Mouse (Mus musculus): Measurements from ENCODE around the gene Lsamp. TPM values are rescaled to one million over a fixed set of nuclear protein-coding genes. Genes with fewer than 3 reads are reported as not detected.

Lsamp gene
- total RNA-seq, 4 experiments from 2014 or later, result 0.17 to 0.43 (median 0.28) TPM

DNA sequence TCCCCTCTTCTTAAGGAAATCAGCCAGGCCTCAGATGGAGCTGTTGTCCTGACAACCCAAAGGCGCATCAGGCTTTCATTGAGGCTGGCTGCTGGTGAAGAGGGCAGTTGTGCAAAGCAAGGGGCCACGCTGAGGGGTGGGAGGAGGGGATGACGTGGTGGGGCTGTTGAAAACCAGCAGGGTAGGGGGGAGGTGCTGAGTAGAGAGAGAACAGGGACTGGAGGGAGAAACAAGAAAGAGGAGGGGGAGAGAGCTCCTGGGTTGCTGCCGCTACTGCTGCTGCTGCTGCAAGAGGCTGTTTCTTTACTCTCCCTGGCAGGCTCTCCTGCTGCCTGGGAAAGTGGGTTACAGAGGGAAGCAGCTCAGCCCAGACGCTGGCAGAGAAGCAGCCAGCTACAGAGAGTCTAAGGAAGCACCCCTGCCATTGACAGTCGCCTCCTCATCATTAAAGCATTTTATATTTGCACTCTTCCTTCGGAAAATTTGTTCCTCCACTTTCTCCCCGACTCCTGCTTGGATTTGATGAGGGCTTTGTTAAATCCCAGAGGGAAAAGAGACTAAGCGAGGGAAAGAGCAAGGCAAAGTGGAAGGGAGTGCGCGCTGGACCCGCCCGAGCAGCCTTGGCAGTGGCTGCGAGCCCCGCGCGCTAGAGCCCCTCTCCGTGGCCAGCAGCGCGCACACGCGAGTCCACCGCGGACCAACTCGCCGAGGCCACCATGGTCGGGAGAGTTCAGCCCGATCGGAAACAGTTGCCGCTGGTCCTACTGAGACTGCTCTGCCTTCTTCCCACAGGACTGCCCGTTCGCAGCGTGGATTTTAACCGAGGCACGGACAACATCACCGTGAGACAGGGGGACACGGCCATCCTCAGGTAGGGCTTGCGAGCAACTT, 1548.7 kb downstream of the Lsamp start:
- DNase-seq (ENCODE audit: low spot score in 2 of 2), result no peak

GRCm38 (mm10) chr16:41533686-41534085, 1549.5 kb downstream of the Lsamp start:
- no peak for DNase-seq (ENCODE audit: low spot score in 2 of 2)

GRCm38 (mm10) chr16:41535806-41536205, 1551.6 kb downstream of the Lsamp start:
- DNase-seq (ENCODE audit: low spot score in 2 of 2), result no peak

- DNase-seq (ENCODE audit: low spot score in 2 of 2), result no peak
These were observed 1558.5 kb downstream of the Lsamp start for GRCm38 (mm10) chr16:41542641-41543040.

GRCm38 (mm10) chr16:41551164-41551563, 1567.0 kb downstream of the Lsamp start:
- DNase-seq (ENCODE audit: low spot score in 2 of 2), result no peak

DNA sequence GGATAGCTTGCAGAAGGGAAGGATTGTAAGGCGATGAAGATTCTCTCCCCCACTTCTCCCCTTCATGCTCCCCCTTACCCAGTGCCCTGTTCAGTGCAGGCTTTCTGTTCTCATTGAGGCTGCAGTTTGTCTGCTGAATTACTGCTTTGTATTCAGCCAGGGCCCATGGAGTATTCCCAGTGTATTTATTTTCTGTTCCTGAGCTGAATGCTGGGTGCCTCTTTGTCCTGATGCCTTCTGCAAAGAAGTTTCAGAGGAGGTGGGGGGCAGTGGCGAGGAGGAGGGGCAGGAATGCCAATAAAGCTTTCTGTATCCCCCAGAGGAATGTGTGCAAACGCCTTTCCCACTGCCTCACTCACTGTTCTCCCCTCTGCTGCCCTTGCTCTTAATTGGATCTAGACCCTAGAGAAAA, 1567.7 kb downstream of the Lsamp start:
- DNase-seq (ENCODE audit: low spot score in 2 of 2), result no peak

GRCm38 (mm10) chr16:41557104-41557503, 1572.9 kb downstream of the Lsamp start:
- DNase-seq (ENCODE audit: low spot score in 2 of 2), result no peak

DNA sequence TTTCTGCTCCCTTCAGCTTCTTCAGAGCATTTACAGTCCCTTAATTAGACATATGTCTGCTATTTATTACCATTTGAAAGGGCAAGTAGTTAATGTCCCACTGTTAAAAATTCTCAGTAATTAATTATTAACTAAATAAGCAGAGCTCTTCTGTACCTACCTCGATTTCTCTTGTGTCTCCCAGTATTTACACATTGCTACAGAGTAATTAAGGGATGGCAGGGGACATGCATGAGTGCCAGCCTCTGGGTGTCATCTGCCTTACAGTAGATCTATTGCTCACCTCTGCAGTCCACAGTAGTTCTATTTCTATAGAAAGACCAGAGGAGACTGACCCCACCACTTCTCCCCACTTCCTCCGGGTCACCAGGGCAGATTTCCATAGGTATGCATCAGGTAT, 1581.1 kb downstream of the Lsamp start:
- no peak for DNase-seq (ENCODE audit: low spot score in 2 of 2)

DNA sequence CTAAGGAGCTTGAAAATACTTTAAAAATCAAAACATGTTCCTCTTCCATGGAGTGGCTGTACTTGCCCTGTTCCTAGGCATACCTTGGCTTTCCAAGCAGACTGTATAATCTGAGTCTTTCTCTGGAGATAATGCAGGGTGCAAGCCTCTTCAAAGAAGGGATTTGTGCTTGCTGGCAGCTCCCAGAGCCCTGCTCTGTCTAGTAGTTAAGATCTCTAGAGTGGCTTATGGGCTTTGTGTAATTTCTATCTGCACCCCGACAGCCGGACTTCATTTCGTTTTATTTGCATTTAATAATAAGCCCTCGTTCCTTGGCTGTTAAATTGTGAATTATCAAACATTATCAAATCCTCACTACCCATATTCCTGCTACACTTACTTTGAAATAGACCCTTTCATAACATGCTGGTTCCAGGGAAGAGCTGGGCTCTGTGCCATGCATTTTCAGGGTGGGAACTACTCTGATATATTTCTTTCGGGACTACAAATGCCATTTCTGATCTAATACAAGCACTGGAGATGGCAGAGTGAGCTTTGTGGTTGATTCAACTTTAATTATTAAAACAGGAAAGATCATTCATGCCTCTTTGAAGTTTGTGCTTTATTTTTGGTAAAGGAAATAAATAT, 1604.6 kb downstream of the Lsamp start:
- DNase-seq (ENCODE audit: low spot score in 2 of 2), result no peak

GRCm38 (mm10) chr16:41612229-41612628, 1628.1 kb downstream of the Lsamp start:
- DNase-seq (ENCODE audit: low spot score in 2 of 2), result no peak

DNA sequence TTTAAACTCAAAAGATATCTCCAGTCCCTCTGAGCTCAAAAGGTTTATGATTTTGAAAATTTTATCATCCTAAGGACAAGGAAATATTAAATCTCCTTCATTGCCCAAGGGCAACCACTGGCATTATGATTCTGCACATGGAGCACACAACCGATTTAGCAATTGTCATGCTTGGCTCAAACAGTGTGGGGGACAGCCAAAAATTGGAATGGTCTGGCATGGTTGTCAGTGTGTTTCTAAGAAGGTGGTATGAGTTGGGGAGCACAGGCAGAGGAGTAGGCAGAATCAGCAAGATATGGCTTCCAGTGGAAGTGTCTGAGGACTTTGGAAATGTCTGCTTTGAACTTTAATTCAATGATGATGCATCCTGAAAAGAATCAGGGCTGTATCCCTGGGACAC, 1639.7 kb downstream of the Lsamp start:
- no peak for DNase-seq (ENCODE audit: low spot score in 2 of 2)

- no peak for DNase-seq (ENCODE audit: low spot score in 2 of 2)
These were observed 1649.7 kb downstream of the Lsamp start for GRCm38 (mm10) chr16:41633898-41634297.

DNA sequence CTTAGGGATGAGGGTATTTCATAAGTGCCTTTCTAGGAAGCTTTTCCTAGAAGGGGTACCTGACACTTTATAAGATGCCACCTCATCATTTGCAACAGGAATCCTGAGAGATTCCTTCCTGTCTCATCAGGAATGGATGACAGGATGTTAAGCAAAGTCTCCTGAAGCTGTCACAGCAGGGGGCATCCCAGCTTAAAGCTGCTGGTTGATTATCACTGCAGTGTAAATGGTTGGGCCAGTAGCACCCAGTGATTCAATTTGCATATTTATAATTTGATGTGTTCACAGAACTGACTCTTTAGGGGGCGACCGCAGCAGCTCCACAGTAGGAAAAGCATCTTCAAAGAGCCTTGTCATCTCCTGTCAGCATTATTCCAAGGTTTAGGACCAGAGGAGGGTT, 1656.7 kb downstream of the Lsamp start:
- no peak for DNase-seq (ENCODE audit: low spot score in 2 of 2)

- no peak for DNase-seq (ENCODE audit: low spot score in 2 of 2)
These were observed 1669.1 kb downstream of the Lsamp start for GRCm38 (mm10) chr16:41653261-41653660.

DNA sequence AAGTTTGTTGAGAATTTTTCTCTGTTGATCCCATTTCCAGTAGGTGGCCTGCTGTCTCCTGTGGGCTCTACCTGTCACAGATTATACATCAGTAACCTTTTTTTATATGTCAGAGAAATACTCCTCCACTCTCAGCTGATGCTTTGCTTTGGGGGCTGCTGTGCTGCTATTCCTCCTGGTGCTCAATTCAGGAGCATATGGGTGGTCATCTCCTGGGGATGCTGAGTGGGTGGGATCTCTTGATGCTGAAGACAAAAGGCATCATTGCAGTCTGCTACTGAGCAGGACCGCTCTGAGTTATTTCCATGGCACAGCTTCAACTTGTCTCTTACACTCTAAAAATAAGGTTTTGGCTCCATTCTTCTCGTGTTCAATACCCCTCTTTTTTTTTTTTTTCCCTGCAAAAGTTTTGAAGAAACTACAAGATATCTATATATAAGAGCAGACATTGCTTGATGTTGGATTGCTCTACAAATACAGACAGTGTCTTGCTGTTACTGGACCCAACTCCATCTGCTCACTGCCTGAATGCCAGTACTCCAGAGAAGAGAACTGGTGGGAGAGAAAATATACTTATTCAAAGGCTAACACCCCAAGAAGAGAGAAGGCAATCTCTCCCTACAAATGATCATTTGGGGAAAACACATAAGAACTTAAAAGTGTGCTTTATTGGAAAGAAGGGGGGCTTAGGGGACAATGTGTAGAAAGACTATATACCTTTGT, 1690.3 kb downstream of the Lsamp start:
- DNase-seq (ENCODE audit: low spot score in 2 of 2), result no peak

DNA sequence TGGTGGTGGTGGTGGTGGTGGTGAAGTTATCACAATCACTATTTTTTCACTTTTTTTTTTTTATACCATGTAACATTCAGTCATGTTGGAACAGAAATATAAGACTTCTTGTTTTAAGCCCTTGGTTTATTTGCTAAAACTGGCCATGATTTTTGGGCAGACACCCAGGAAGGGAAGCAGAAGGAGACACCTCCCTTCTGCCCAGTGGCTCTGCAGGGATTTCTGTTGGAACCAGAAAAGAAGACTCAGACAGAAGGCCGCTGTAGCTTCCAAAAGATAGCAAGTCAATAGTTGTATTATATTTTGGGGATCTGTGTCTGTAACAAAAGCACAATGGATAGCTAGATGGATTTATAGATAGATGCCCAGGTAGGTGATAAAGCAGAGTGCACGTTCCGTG, 1691.6 kb downstream of the Lsamp start:
- DNase-seq (ENCODE audit: low spot score in 2 of 2), result no peak

- DNase-seq (ENCODE audit: low spot score in 2 of 2), result no peak
These were observed 1708.3 kb downstream of the Lsamp start for GRCm38 (mm10) chr16:41692435-41692834.

GRCm38 (mm10) chr16:41701790-41702428, 1717.7 kb downstream of the Lsamp start:
- no peak for DNase-seq (ENCODE audit: low spot score in 2 of 2)

DNA sequence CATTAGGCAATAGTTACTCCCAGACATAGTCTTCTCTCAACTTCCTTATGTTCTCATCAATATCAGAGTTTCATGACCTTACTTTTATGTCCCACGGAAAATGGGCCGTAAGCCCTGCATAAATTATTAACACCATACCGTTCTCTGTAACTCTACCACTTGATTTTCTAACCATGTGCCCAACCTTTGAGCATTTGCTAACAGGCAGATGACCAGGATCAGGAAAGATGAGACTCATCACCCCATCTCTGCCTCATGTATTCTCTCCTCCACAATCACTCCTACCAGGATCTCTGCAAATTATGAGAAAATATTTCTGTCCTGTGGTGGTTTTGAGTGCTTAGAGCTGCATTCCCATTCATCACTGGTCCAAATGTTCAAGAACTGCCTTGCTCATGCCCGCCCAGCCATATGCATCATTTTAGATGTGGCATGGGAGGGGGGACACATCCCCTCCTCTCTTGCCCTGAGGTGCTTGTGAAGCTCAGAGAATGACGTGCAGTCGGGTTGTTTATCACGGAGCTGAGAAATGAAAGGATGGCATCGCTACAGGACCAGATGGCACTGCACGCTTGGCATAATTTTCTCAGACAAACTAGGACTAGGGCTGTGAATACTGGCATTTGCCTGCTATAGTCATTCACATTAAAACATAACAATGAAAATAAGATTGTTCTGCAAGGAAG, 1744.9 kb downstream of the Lsamp start:
- DNase-seq (ENCODE audit: low spot score in 2 of 2), result no peak

DNA sequence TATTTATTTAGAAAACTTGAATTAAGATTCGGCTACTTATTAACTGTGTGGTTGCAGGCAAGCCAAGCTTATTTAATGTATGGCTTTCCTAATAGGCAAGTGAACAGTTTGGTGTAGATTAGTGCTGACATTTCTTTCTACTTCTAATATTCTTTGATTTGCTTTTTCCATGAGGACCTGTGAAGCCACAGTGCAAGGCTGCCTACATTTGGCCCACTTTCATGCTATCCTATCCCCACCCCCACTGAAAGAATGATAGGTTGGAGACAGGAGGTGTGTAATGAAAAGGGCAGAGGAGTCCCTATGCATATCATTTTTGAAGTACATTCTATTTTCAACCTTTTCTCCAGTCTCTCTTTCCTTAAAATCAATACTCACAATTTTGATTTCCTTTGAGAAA, 1745.8 kb downstream of the Lsamp start:
- no peak for DNase-seq (ENCODE audit: low spot score in 2 of 2)

DNA sequence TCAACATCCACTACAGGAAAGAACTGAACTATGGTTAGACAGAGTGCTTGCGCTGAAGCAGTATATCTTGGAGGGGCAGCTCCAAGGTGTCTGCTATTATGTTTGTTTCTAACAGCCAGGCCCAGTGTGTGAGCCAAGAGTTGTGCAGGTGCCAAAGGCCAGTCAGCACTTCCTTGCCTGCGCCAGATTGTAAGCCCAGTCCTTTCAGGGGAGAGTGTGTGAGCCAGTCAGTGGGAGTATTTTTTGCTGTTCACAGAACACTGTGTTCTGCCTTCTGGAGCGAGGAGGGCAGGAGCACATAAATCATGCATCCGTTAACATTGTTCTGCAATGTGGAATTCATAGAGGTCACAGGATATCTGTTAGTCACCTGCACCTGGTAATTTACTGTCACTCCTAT, 1760.9 kb downstream of the Lsamp start:
- peak; percentile 3 to 10 for DNase-seq (ENCODE audit: low spot score in 2 of 2)

Measured in gastrocnemius, adult 8-10 months (tissue).